Mouse (Mus musculus) lung, postnatal 25 days (tissue): ENCODE measurements around the gene Gucy1b2.

ENCODE experiments used
- DNase-seq: peaks from one replicate; pipeline ENCODE4 v3.0.0; 2022; ENCODE audit warnings: low spot score

The Gucy1b2 gene

DNA sequence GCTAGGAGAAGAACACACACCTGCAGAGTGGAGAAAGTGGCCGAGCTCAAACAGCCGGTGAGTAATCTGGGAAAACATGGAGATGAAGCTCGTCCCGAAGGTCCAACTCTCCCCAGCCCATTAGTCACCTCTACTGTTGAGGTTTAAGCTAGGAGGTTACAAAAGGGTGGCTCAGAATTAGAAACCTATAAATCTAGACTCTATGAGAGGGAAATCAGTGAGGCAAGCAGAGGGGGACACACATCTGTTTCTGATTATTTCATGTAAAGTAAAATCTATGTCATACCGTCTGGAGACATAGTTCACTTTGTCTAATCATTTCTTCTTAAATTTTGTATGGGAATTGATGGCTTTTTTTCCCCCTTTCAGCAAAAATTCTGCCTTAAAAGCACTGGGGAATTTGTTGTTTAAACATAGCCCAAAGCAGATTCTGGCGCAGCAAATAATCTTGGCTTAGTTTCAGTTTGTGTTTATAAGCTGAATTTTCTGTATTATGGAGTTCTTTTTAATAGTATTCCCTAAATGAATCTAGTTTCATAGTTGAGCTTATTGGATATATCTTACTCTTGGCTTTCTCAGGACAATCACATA lies 12.2 kb downstream of the Gucy1b2 start:
- no peak for DNase-seq

DNA sequence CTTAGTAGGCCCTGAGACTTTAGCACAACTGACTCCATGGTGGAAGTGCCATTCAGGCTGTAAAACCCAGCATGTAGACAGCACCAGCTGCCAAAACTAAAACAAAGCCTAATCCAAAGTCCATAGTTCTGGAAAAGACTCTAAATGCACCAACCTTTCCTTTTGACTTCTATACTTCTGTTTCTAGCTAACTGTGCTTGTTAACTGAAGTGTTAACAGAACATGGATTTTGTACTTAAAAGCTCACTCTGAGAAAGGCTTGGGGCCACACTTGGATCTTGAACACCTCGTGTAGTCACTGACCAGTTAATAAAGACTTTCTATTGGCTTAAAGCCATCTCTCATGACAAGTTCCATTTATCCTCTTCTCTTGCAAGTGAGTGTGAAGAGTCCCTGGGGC lies 13.1 kb downstream of the Gucy1b2 start:
- DNase-seq, result no peak

DNA sequence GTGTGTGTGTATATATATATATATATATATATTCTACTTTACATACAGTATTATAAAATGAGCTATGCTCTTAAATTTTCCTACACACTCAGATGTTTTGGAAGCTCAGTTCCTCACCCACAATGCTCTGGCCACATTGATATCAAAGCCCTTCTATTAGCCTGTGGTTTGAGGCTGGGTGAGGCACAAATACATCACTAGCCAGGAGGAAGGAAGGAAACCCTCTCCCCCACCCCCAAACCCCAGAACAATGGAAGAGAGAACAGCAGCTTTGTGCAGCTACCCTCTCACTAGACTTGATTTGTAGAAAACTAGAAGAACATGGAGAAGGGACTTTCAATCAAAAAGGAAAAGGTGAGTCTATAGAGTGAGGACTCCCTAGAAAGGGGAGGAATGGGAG lies 16.1 kb downstream of the Gucy1b2 start:
- no peak for DNase-seq

DNA sequence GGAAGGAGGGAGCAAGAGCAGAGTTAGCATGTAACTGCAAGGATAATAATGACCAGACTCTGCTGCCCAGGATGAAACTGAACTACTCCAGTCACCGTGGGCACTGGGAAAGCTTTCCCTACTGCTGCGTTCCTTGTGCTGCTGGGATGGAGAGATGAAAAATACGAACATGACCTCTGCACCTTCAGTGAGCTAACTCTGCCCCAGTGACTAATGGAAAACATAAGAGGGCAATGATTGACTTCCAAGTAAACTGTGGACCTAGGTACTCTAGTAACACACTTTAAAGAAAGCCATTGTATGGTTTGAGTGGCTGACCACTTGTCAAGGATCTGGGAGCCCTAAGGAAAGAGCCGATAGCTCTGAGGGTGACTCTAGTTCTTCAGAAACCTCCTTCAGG lies 17.9 kb downstream of the Gucy1b2 start:
- no peak for DNase-seq

DNA sequence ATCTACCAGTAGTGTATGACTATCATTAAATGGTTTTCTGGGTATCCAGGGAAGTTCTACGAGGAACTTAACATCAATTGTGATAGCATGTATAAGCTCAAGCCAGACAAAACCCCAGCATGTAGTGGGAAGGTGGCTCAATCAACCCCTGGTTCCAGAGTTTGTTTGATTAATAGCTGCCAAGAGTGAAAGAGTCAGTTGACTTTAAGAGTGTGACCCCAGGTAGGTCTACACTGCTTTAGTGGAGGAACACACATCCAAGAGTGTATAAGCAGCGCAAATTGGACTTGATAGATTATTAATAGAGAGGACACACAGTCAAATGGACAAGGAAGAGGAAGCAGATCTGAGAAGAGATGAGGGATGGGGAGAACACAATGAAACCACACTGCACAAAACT lies 18.3 kb downstream of the Gucy1b2 start:
- no peak for DNase-seq

DNA sequence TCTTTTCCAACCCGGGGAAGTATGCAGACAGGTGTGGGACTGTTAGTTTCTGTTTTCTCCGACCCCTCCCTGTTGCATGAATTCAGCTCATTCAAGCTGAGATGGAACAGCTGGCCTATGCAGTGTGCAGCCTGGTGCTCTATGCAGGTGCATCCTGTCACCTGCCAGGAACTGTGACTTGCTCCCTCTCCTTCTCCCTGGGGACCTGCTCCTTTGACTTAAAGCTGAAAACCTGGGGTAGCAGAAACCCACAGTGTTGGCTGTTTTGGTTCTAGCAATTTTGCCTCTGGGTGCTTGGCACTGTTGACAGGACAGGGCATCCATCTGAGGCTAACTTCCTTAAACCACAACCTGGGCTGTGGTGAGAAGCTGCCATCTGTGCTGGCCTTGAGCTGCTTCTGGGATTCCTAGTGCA lies 30.8 kb downstream of the Gucy1b2 start:
- no peak for DNase-seq

DNA sequence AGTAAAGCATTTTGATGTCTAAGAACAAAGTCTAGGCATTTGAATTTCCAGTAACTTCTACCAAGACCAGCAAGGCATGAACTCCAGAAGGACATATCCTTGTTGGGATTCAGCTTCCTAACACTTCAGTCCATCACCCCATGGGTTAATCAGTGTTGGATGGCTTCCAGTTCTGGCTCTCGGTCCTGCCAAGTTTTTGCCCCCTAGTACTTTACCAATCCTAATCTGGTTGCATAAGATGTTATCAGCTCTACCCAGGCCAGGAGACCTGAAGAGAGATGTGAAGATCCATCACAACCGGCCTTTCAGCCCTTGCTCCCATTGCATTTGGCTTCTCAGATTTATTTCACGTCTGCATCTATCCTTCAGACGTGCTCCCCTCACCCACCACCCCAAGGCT lies 33.8 kb downstream of the Gucy1b2 start:
- no peak for DNase-seq

DNA sequence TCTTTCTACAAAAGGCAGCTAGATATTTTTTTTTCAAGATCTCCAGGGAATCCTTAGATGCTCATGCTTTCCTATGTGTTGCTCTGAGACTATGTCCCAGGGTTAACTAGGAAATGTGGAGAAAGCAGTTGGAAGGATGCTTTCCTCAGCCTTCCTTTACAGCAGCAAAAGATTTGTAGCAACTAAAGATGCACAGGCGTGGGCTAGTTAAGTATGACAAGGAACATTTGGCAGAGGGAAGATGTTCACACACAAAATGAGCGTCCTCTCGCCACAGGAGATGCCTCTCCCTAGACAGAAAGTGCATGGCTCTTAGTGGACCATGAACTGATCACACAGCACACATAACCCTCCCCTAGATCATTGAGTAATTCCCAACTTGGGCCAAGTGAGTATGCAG lies 38.6 kb downstream of the Gucy1b2 start:
- no peak for DNase-seq

DNA sequence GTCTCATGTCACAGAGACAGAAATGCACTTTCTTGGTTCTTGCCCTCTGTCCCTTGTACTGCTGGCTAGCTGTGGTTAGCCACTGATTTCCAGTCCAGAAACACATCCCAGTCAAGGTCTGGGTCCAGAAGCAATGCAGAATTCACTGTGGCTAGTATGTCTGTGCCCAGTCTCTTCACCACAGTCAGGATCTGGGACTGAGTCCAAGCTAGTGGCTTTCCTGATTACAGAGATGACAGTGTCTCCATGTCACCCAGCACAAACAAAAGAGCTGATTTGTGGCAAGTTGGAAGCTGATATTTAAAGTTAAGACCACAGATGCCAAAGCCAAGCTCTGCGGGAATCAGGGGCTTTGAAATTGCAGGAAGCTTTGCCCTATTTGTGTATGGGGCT lies 39.4 kb downstream of the Gucy1b2 start:
- DNase-seq, result peak; percentile 31

DNA sequence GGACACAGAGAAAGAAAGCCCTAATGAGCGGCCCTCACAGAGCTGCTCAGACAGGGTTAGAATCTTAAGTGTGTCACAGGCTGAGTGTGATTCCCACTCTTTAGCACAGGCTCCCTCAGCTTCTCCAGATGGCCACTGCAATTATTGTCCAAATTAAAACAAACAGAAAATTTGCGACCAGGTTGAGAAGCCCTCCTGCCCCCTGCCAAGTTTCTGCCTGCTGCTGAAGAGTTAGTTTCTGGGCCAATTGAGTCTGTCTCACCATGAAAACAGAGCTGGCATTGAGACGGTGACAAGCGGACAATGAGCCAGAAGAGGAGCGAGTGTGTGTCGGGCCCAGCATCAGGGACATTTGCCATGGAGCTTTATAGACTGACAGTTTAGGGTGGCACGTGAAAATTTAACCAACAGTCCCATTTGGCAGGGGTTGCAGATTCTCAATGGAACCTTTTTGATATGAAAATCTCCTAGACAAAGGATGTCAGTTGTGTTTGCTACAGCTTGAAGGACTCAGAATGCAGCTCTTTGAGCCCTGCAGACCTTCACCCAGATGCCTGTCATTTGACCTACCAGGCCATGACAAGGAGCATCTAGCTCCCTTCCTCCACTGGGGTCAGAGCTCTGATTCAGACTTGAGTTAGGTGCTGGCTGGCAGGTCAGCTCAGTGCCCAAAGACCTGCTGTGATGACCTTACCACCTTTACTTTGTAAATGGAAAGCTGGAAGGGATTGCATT lies 39.9 kb downstream of the Gucy1b2 start:
- DNase-seq, result no peak

DNA sequence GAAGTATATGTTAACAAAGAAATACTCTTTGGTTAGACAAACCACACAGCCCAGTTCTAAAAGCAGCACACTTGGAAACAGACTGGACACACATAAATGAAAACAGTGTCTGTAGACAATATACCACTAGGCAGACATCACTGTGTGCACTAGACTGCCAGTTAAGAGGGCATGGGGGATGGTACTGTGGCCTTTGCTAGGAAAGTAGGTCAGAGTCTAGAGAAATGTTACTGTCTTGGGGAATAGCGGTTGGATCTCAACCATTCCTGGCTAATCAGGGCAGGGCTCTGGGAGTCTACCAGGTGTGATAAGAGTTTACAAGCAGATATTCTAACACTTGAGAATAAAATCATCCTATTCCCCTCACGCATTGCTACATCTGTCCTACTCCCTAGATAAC lies 60.7 kb downstream of the Gucy1b2 start:
- DNase-seq, result no peak

DNA sequence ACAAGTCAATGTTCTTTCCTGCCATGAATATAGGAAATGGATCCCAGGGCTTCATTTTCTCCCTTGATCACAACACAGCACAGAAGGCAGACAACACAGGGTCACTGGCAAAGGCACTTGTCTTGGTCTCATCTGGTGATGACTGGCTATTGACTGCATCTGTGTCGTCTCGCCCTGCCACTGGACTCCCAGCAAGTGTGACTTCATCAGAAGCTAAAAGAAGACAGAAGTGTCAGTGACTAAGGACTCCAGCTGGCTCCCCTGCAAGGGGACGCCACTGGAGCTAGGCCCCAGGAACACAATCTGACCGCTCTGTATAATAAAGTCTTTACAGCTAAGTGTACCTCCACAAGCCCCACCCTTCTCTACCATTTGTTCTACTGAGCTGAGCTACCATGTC lies 63.3 kb downstream of the Gucy1b2 start:
- no peak for DNase-seq

DNA sequence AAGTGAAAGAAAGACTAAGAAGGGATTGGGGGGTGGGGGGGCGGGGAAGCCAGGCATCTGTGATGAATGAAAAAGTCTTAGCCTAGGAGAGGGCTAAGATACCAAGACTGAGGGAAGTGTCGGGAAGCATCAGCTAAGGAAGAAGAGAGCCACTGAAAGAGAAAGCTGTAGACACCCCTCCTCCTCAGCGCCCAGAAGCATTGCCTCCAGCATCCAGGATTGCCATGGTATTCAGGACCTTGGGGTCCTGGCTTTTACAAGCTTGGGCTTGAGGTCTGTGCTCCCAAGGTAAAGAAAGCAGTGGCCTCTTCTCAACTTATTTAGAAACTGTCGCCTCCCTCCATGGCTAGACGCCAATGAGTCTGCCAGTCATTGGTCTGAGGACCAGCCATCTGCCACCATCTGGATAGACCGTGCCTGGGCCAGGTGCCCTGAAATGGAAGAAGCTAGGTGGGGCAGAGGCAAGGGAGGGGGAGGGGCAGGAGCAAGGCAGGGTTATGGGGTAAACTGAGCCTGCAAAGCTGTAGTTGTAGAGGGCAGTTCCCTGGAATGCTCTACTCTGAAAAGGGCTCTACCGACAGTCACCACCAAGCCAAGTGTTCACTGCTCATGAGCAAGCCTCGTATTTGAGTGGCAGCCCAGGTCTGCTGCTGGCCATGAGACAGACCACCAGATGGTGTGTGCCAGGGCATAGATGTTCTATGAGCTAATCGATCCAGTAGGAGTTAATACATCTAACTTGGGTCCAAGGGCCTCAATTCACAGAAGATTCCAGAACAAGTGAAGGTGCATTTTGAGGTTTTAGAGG lies 66.2 kb downstream of the Gucy1b2 start:
- DNase-seq, result no peak

DNA sequence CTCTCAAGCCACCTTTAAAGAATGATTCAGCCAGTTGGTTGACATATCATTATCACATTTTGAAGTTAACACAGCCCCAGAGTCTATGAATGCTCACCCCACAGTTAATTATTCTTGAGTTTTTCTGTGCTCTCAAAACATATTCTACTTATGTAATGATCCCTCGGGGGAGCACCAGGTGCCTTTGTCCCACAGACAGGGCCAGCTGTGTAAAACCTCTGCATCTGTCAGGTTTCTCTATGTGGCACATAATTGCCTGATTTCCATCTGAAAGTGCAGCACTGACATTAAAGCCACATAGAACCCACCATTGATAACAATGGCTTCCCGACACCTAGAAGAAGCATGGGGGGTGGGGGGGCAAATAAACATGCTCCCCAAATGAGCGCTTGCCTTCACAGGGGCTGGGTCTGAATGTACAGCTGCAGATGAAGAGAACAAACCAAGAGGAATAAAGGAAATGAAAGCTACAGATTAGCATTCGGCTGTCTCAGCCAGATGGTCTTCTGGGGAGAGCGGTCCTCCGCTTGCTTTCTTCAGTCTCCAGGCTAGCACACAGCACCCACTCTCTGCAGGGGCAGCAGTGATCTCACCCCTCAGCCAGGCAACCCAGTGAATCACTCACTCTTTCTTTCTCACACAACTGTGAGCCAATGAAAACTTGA lies 66.9 kb downstream of the Gucy1b2 start:
- DNase-seq, result no peak

DNA sequence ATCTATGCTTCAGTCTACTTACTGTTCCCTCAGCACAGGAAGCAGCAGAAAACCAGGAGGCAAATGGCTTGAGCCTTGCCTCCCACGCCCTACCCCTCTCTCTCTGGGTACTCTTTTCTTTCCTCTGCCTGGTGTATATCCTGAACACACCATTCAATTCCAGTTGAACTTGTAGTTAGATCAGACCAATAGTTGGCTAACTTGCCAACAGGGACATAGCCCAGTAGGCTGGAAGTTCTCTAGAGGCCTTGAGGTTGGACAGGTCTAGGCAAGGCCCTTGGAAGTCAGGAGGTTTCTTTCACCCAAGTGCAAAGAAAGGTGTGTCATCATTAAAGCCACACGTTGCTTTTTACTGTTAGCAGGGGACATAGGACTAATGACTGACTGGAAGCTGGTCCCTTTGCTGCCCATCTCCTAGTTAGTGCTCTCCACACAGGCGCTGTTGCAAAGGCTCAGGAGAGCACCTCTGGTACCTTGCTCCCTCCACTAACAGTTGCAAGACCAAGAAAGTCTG lies 72.2 kb downstream of the Gucy1b2 start:
- DNase-seq, result no peak

DNA sequence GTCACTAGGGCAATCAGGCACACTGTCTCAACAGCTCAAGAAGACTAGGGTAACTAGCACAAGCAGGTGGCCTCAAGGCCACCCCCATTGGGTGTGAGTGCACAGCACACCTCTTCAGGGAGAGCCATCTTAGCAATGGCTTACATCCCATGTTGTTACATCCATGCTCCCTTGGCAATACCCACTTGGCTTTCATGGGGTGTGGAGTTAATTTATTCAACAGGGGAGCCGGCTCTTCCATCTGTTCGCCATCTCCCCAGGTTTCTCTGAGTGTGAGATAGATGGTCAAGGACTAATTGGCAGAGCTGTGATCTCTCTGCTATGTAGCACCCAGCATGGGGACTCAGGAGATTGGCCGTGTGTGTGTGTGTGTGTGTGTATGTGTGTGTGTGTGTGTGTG lies 73.0 kb downstream of the Gucy1b2 start:
- DNase-seq, result no peak

DNA sequence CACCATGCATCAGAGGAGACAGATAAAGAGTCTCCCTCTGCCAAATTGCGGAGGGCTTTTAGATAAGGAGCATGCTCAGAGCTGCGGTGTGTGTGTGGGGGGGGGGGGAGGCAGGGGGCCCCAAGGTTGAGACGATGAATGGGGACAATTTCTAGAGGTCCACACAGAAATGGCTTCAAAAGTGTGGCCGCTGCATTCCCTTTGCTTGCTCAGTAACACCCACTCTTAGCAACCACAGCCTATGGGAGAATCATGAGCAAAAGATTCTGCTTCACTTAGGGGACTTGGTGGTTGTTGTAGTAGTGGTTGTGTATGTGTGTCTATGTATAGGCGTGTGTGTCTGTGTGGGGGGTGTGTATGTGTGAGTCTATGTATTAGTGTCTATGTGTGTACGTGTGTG lies 75.5 kb downstream of the Gucy1b2 start:
- no peak for DNase-seq

DNA sequence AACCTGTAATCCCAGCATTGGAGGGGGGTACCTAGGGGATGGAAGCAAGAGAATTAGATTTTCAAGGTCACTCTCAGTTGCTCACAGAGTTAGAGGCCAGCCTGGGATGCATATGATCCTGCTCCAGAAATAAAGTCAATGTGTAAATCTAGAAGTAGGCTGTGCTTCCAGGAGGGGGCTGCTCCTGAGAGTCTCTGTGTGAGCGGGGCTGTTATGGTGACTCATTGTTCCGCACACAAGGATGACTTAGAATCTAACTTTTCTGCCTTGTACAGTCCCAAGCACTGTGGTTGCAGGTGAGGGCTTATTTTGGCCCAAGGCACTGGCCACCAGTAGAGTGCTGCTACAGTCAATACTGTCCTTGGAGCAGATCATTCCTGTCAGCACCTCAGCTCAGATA lies 76.7 kb downstream of the Gucy1b2 start:
- no peak for DNase-seq

DNA sequence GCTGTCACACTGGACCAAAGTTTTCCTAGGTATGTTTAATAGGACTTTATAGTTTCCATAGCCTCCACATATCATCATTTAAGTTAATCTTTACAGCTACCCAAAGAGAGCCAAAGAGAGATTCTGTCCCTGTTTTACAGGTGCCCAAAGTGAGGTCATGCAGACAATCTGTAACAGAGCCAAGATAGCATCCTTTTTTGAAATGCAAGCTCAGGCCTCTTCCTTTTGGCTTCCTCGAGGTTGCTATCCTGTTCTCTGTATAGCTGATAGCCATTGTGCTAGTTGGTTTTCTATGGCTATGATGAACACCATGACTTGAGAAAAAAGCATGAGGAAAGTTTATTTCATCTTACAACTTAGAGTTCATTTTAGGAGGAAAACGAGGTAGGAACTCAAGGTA lies 80.0 kb downstream of the Gucy1b2 start:
- DNase-seq, result no peak

DNA sequence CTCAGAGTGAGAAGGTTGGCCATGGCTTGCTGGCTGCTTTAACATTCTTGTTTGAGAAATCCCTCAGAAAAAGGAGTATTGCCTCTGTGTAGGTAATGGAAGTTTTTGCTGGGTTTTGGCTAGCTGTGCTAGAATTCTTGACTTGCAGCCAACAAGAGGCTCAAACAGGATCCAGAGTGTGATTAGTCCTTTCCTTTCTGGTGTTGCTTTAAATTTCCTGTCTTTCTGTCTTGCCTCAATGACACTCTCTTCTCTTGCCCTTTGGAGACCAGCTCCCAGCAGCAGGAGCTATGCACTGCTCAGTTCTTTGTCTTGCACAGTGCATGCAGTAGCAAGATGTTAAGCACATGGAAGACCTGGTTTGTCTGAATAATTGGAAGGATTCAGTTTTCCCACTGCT lies 80.4 kb downstream of the Gucy1b2 start:
- peak; percentile 55 for DNase-seq

DNA sequence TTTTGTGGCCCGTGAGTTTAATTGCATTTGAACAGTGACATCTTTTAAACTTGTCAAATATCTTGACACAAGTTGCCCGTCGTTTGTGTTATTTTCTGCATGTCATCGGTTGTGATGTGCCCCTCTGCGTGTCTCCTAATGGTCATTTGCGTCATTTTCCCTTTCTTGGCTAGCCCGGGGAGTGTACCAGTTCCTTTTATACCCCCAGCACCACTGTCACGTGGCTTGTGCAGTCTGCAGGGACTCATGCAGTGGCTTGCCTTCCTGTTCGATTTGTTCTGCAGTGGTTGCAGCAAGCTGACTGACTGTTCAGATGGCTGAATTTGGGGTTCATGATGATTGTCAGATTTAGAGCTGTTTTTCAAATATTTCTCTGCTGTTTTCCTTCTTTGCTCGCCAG lies 82.1 kb downstream of the Gucy1b2 start:
- no peak for DNase-seq

DNA sequence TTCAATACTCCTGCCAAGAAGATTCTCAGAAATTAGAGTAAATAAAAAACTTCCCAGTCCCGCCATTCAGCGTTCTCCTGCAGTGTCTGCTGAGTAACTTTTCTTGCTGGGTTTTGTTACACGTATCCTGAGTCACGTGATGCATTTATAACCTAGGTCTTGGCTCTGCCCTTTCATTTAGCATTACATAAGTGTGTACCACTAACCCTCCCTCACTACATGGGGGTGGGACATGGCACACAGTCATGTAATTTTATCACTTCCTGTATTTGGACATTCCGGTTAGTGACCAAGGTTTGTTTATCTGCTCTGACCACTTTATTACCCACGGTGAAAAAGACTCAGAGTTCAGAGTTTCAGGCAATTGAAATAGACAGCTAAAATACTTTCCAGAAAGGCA lies 85.3 kb downstream of the Gucy1b2 start:
- peak; percentile 78 for DNase-seq

DNA sequence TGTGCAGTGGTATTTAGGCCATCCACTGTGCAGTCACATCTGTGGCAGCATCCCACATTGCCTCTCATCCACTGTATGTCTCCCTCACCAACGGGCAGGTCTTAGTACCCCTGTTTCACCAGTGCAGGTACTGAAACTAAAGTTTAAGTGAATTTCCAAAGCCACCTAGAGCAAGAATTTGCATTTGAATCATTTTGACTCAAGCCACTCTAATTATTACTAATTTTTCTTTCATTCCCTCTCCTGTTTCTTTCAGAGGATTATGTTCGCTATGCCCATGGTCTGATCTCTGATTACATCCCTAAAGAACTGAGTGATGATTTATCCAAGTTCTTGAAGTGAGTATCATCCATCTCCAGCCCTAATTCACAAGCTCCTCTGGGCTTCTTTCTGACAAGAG lies 92.3 kb downstream of the Gucy1b2 start:
- no peak for DNase-seq
